Mouse (Mus musculus) fat pad, adult 2 months (tissue): ENCODE measurements around the gene Auts2.

Experiments
- DNase-seq: peaks from one replicate; pipeline ENCODE4 v3.0.0-alpha.2; 2011; ENCODE audit warnings: low read depth, low spot score; ENCODE audit errors: extremely low read depth

The Auts2 gene

DNA sequence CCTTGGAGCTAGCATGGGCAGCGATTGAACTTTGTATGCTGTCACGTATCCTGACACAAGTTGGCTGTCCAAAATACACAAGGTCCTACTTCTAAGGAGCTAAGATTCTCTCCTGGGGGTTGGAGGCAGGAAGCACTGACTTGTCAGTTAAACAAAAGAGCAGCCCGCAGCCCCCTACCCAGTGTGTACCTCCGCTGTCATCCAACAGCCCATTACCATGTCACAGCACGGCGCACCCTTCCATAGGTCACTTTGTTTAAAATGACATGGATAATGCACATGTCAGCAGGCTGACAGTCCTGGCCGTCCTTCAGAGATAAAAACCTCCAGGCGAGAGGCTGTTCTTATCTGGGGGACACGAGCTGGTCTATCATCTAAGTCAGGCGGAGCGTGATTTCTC is 773.9 kb downstream of the Auts2 start:
- no peak for DNase-seq

DNA sequence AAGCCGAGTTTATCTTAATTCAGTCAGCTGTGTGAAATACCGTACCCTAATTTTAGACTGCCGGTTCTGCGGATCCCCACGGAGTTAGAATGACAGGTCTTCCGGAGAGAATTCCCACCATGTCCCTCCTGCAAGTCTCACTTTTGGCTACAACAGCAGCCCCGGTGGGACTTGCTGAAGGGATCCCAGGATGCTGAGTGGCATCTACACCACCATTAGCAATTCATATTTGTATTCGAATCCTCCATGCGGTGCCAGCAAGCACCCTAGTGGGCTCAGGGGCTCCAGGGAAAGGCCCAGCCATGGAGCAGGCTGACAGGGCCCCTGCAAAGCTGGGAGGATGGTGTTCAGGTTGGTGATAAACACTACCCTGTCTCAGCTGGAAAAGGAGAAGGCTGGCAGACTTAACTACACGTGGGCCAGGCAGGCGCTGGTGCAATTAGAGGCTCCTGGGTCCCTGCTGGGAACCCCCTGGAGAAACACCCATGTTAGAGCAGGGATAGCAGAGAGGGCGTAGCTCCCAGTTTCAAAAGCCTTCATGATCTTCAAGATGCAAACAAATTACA is 775.4 kb downstream of the Auts2 start:
- no peak for DNase-seq

DNA sequence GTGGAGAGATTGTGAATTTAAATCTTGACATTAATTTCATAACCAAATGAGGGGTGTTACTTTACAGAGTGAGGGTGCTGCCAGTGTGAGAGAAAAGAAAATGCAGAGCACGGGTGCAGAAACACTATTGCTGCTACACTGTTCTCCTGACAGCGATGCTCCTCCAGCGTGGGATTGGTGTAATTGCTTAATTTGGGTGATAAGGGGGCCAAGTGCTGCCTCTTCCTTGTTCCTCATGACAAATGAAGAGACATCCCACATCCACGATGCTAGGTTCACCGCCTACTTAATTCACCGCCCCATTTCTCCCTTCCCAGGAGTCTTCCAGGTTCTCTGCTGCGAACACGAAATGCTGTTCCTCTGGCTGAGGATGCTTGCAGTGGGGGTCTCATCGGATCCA is 776.0 kb downstream of the Auts2 start:
- no peak for DNase-seq

DNA sequence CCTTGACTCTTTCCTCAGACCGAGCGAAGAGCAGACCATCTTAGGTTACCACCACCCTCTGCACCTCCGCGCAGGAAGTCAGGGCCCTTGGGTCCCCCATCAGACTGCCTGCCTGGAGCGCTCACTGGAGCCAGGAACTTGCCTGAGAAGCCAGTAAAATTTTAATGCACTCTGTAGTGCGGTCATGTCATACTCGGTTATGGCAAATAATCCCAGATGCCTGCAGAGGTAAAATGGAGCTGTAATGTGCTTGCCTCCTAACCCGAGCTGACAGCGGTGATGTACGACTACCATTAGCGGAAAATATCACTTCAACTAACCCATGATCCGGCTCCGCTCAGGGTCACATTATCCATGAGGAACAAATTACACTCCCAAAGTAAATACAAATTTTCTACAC is 783.7 kb downstream of the Auts2 start:
- DNase-seq: no peak

DNA sequence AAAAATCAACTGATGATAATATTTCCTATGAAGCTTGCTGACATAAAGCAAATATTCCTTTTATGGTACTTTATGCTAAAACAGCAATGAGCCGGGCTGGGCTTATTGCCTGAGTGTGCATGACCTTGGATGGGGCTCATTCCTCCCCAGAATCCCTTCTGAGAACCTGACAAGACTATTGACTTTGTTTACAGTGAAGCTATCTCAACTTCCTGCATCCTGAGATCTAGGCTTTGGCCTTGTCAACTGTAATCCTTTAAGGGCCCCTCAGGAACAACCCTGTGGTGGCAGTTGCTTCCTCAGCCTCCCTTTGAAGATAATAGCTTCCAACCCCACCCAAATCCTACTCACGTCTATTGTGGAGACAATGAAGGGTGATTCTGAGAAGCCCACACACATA is 792.8 kb downstream of the Auts2 start:
- no peak for DNase-seq

DNA sequence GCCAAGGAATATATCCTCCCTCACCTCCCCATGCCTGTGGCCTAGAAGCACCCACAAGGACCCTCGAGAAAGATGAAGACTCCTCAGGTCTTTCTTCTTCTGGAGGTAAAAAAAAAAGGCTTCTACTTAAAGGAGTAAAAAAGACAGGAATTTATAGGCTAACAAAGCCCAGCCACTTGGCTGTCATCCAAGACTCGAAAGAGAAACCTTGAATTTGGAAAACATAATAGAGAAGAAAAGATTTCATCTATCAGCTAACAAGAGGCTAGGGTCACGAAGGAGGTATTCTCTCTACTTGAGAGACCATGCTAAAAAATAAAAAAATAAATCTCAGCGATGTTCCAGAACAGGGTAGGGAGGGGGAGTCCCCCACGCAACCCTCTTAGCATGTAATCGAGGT is 793.9 kb downstream of the Auts2 start:
- DNase-seq: no peak

DNA sequence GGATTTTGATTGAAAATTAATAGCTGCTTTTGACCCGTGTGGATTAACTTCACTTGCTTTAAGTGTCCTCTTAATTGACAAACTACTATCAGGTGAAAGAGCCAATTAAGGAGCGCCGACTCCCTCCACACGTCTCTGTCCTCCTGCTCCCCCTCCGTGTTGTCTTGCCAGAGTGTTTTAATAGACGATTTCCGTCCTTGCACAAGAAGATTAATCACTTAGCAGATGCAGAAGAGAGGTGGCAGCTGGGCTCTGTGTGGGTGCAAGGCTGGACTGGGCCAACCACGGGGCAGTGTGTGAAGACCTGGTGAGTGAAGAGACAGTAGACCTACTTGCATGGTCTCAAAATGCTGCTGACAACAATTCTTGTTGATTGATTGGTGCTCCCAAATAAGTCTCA is 800.1 kb downstream of the Auts2 start:
- no peak for DNase-seq

DNA sequence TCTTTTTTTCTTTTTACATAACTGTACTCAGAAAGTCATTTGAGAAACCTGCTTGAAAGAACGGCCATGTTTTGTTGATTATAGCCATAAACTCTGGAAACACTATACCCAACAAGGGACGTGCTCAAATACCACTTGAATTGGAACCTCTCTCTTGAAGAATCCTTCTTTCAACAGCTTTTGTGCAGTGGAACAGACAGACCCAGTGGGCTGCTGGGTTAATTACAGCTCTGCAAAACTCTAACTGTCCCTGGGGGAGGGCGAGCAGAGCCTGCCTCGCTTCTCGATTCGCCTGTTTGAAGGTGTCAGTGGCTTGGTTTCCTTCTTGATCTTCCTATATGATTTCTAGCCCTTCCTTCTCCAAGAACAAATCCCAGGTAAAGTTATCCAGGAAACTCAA is 805.7 kb downstream of the Auts2 start:
- no peak for DNase-seq

DNA sequence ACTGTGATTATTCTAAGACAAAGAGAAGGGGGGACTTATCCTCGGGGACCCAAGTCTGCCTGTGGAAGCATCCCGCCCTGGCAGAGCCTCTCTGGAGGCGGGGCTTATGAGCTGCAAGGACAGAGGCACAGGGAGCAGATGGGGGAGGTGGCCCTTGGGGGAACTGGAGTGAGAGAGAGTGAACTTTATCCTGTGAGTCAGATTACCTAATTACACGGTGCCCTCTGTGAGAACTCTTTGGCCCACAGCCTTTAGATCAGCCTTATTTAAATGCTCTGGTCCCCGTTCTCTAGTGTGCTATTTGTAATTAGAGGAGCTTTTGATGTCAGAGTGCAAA is 809.9 kb downstream of the Auts2 start:
- DNase-seq: no peak

DNA sequence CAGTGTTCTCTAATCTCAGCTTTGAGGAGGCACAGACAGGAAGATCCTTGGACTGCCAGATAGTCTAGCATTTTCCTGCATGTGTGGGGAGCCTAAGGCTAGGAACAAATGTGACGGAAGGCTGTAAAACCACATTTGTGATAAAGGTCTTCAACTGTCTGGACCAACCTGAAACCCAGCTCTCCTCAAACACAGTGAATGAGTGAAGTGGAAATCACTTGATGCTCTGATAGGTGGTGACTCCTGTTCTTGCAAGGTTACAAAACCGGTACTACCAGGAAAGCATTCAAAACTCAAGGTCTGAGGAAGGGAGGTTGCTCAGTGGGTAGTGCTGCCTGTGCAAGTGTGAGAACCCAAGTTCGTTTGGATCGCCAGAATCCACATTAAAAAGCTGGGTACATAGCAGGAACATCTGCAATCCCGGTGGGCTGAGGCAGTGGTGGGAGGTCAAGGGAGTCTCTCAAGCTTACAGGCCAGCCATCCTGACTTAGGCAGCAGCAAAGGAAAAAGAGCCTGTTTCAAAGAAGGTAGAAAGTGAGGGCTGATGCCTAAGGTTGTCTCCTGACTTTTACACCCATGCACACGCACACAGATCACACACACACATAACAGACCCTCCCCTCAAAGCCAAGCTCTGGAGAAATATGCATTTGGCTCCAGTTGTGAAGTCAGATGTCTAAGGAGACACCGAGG is 810.4 kb downstream of the Auts2 start:
- DNase-seq: no peak

DNA sequence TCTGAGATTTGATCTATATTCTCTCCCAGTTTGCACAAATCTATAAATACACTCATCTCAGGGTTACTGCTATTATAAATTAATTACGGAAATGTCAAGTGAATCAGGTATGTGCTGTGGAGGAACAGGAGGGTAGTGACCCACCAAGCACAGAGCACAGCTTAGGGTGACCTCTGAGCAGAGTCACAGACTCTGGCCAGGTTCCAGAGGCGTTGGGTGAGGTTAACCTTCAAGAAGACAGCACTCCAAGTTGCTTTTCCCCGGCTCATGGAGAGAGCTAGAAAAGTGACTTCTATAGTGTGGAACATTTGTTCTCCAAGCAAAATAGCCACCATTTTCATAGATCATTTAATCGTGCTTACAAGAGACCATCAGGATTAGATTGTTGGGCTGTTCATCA is 813.7 kb downstream of the Auts2 start:
- no peak for DNase-seq

DNA sequence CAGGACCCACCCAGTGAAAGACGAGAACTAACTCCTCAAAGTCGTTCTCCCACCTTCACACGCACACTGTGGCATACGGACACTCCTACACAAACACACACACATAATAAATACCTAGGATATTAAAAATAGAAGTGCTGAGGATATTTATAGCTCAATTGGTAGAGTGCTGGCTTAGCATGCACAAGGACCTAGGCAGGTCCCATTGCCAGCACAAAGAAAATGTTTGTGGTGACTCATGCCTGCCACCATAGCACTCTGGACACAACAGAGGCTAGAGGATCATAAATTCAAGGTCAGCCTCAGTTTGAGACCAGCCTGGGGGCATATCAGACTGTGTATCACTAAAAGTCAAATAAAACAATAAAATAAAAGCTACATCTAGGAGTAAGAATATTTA is 815.2 kb downstream of the Auts2 start:
- DNase-seq: no peak

DNA sequence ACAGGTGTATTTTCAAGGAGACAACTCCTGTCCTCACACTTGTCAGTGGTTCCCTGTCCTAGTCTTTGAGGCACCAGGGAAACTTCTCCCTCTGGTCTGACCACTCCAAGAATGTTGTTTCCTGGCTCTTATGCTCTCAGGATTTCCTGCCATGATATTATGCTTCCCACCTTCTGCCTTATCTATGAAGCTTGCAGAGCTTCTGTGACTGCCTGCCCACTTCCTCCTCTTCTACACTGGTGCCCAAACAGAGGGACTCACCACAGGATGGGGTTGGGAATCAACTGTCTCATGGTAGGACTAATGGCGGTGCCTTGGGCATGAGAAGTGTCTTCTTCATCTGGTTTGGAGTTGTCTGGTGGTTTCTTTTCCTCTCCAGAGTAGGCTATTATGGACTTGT is 818.6 kb downstream of the Auts2 start:
- no peak for DNase-seq

DNA sequence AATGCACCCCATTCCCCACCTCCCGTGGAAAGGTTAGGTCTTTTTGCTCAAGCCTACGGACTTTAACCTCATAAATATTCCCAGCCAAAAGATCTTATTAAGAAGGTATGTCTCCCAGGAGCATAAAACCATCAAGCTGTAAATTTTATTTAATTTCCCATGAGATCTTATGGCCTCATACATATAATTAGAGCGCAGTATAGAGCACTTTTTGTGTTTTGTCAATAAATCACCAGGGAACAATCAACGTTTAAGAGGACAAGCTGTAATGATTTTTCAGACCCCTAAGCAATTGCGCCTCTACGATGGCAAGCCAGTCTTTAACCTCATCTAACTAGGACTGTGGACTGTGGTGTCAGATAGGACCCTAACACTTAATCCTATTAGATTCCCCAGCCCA is 820.4 kb downstream of the Auts2 start:
- no peak for DNase-seq

DNA sequence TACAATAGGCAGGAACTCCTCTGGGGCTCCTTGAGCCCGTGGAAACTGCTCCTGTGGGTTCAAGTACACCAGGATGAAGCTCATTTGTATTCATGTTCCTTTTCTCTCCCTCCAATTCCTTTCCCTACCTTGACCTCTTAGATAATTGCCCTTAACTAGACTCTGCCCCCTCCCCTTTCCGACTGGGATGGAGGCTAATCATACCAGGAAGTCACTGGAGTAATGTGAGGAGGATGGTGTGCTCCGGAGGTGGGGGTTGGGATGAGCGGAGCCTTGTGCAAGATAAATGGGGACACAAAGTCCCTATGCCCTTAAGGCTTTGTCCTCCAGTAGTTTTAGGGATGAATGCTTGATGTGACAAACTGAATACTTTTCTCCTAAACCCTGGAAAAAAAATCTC is 820.8 kb downstream of the Auts2 start:
- no peak for DNase-seq

DNA sequence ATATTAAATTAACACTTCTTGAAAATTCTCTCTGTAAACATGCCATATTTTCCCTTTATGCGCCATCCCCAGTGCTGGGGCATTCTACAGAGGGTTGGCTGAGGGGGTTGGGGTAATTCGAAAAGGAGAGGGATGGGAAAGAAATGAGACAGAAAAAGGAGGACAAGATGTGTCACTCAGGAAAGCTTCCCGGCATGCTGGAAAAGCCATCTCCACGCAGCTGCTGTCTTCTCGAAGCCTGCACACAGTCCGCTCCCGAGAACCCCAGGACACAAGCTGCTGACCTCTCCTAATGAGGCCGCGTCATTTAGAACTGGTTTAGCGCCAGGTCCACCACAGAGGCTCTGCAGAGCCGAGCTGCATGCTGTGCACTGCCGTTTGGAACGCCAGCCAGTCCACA is 825.1 kb downstream of the Auts2 start:
- DNase-seq: no peak

DNA sequence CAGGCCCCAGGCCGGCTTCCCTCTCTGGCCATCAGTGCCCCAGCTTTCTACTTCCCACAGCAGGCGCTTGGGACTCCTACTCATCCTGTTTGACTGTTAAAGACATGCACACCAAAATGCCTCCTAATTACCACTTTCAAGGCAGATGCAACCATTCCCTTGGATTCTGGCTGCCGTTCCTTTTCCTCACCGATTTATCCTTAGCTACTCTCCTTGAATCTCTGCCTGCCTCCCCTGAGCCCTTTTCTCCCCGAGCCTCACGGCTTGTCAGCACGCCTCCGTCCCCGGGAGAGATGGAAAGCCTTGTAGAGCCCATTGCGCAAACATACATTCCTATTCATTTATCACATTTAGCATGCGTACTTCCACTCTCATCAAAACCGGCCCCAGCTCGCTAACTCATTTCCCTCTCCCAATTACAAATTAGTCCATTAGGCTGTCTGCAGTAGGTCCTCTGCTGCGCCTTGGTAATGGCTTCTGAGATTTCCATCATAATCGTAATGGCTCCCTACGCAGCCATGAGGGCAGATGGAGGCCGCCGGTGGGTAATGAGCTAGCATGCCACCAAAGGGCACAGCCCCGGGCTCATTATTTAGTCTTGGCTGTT is 825.7 kb downstream of the Auts2 start:
- no peak for DNase-seq

DNA sequence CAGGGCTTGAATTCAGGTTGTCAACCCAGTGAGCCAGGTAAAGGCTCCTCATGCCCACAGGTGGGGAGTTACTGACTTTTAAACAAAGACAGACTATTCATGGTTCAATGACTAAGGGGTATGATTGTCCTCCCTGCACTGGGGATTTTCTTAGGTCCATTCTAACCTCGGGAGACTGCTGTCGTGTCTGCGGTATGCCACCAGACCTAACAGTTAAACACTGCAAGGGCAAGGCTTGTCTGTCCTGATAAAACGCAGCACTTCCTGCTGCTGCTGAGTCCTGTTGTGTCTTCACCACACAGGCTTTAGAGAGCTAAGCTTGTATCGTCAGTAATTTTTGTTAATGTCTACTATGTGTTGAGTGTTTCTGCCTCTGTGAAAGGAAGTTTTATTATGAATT is 828.2 kb downstream of the Auts2 start:
- no peak for DNase-seq

DNA sequence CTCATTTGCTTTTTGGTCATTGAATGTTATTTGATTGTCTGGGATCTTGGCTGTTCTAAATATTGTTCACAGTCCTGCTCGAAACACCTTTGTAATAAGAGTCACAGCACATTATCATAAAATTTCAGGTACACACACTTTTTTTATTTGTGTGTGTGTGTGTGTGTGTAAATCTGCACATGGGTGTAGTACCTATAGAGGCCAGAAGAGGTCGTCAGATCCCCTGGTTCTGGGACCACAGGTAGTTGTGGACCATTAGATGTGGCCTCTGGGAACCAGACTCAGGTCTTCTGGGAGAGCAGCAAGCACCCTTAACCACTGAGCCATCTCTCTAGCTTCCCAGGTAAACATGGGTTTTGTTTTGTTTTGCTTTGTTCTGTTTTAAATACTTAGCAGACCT is 830.7 kb downstream of the Auts2 start:
- DNase-seq: no peak

DNA sequence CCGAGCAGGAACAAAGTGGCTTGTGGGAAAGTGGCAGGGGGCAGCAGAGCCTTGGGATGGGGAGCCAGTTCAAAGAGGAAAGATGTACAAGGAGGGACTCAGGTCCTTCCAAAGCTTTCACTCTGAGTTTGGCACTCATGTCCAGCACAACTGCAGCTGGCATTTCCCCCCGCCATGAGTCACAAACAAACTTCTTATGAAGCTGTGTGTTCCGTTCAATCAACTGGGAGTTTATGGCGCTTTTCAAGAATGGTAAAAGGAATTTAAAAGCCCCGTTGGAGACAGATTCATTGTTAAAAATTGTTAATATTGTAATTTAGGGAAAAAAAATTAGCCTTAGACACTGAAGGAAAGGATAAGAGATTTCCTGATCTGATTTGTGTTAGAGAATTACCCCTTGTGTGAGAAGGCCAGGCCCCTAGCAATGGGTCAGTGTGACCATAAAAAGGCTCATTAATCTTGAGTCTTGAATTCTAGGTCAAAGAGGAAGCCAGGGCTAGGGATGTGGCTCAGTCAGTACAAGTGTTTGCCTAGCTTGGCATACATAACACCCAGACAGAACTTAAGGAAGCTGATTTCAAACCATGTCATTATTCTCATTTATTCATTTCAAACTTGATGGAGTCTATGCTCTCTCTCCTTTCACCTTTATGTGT is 831.5 kb downstream of the Auts2 start:
- no peak for DNase-seq

DNA sequence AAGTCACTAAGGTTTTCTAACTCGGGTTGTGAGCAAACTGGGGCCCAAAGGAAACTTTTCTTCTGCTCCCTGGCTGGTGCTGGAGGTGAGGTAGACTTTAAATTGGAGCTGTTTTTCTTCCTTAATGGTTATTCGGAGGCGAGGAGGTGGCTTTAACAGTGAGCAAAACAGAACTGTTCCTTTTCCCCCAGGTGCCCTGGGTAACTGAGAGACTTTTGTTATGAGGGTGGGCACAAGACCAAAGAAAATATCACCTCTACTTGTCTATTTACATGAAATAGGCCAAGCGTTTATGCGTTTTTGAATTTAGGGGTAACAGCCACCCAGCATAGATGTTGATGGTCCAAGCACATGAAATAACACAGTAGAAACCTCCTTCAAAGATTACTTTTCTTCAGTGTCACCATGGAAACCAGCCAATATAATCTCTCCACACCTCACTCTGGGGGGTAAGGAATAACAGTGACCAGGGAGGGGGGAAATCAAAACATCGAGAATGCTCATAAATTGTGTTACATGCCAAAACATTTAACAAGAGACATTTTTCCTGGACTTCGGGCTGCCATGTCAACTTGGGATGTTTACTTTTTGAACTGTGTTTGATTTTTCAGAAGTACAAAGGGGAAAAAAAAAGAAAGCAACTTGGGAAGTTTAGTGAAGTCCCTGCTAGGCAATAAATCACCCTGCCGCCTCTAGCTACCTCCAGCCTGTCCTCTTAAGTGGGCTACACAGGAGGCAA is 832.2 kb downstream of the Auts2 start:
- no peak for DNase-seq

DNA sequence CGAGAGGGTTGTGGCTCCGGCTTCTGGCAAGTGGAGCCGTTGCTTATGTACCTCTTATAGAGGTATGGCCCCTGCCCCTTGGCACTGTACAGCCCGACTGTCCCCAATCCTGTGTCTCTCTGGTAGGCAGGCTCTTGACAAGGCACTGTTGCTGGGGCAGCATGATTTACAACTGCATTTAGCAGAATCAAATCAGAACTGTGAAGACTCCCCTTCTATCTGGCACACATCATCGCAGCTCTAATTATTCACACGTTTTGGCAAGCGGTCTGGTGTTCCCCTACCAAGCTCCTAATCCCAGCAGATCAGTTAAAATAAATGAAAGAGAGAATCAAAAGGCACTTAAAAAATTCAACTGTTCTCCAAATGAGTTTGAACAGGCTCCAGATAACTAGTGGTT is 835.7 kb downstream of the Auts2 start:
- no peak for DNase-seq
